Mouse (Mus musculus): ENCODE measurements around the gene Baiap2. TPM values are rescaled to one million over a fixed set of nuclear protein-coding genes. Genes with fewer than 3 reads are reported as not detected.
A peak's percentile ranks its signal among the peaks of the same experiment; 100 is the strongest.

The Baiap2 gene
- polyA plus RNA-seq, 1 experiment from 2014 or later: 22.3 TPM

GRCm38 (mm10) chr11:119912845-119913244 lies 29.7 kb upstream of the Baiap2 start:
- Histone ChIP-seq H3K36me3 (peaks cover 23% of the 10 kb centered on the region), H3K4me2 (peak overlapping the region; percentile 92), H3K9me3 (replicated peaks) (no peaks in the 10 kb centered on the region), H3K9ac (peak overlapping the region; percentile 99), H3K27ac (peak overlapping the region; percentile 88), H3K4me3 (replicated peaks) (peak overlapping the region; percentile 99), H3K27me3 (0 out of 2 replicates have a peak, but pooled peaks cover 9% of the 10 kb centered on the region), H3K4me1 (peaks cover 53% of the 10 kb centered on the region)
- WGBS: 5% methylated on average over 7 of the region's 7 CpGs
- ATAC-seq (replicated peaks; ENCODE audit: low FRiP score): no peak

- Histone ChIP-seq H3K4me2 (peak within 1 kb of the TSS; percentile 92), H3K27ac (peak within 1 kb of the TSS; percentile 88), H3K4me3 (replicated peaks) (peak within 1 kb of the TSS; percentile 99), H3K27me3 (0 out of 2 replicates have a peak, but pooled peaks cover 3% of the 10 kb centered on the region), H3K9me3 (replicated peaks) (no peaks in the 10 kb centered on the region), H3K4me1 (peaks cover 53% of the 10 kb centered on the region), H3K36me3 (peaks cover 28% of the 10 kb centered on the region), H3K9ac (peak within 1 kb of the TSS; percentile 99)
- peak; percentile 72 for ATAC-seq (replicated peaks; ENCODE audit: low FRiP score)
- WGBS: under 1% methylated on average over 48 of the region's 48 CpGs
These were observed 29.1 kb upstream of the Baiap2 start, which contains the start of gene Chmp6 for GRCm38 (mm10) chr11:119913291-119913934. TSS of gene Chmp6 (plus strand) at chr11:119913441.

GRCm38 (mm10) chr11:119913935-119914314 lies 28.6 kb upstream of the Baiap2 start:
- Histone ChIP-seq H3K9me3 (replicated peaks) (no peaks in the 10 kb centered on the region), H3K27me3 (no peaks in the 10 kb centered on the region), H3K36me3 (peaks cover 34% of the 10 kb centered on the region), H3K9ac (peak overlapping the region; percentile 99), H3K4me2 (peak overlapping the region; percentile 92), H3K27ac (peak overlapping the region; percentile 88), H3K4me1 (peaks cover 52% of the 10 kb centered on the region), H3K4me3 (replicated peaks) (peak overlapping the region; percentile 99)
- no peak for ATAC-seq (replicated peaks; ENCODE audit: low FRiP score)
- under 1% methylated on average over 26 of the region's 26 CpGs for WGBS

GRCm38 (mm10) chr11:119914381-119914780 lies 28.2 kb upstream of the Baiap2 start:
- H3K9ac ChIP-seq: peak overlapping the region; percentile 99
- ATAC-seq (replicated peaks; ENCODE audit: low FRiP score): no peak
- no peaks in the 10 kb centered on the region for H3K27me3 ChIP-seq
- WGBS: 19% methylated on average over 4 of the region's 4 CpGs
- peak overlapping the region; percentile 88 for H3K27ac ChIP-seq
- H3K9me3 ChIP-seq (replicated peaks): no peaks in the 10 kb centered on the region
- H3K4me3 ChIP-seq (replicated peaks): peak overlapping the region; percentile 99
- peaks cover 48% of the 10 kb centered on the region for H3K4me1 ChIP-seq
- peak overlapping the region; percentile 92 for H3K4me2 ChIP-seq
- peaks cover 38% of the 10 kb centered on the region for H3K36me3 ChIP-seq

- H3K4me1 ChIP-seq: peaks cover 42% of the 10 kb centered on the region
- peak overlapping the region; percentile 92 for H3K4me2 ChIP-seq
- H3K9me3 ChIP-seq (replicated peaks): no peaks in the 10 kb centered on the region
- 78% methylated on average over 9 of the region's 9 CpGs for WGBS
- H3K27me3 ChIP-seq: no peaks in the 10 kb centered on the region
- peak overlapping the region; percentile 99 for H3K4me3 ChIP-seq (replicated peaks)
- peaks cover 50% of the 10 kb centered on the region for H3K36me3 ChIP-seq
- no peak for ATAC-seq (replicated peaks; ENCODE audit: low FRiP score)
- peak overlapping the region; percentile 81 for H3K27ac ChIP-seq
- H3K9ac ChIP-seq: 0 out of 2 replicates have a peak overlapping the region, but pooled peaks have one; percentile 17
These were observed 26.9 kb upstream of the Baiap2 start for GRCm38 (mm10) chr11:119915666-119916065.

GRCm38 (mm10) chr11:119916102-119916790 lies 26.3 kb upstream of the Baiap2 start:
- H3K4me3 ChIP-seq (replicated peaks): peak overlapping the region; percentile 99; the same call in 1 of the 2 replicates
- peak overlapping the region; percentile 92 for H3K4me2 ChIP-seq
- 74% methylated on average over 15 of the region's 15 CpGs for WGBS
- no peaks in the 10 kb centered on the region for H3K9me3 ChIP-seq (replicated peaks)
- H3K27me3 ChIP-seq: no peaks in the 10 kb centered on the region
- H3K36me3 ChIP-seq: peaks cover 50% of the 10 kb centered on the region
- H3K9ac ChIP-seq: 0 out of 2 replicates have a peak overlapping the region, but pooled peaks have one; percentile 17
- peaks cover 42% of the 10 kb centered on the region for H3K4me1 ChIP-seq
- peak; percentile 61 for ATAC-seq (replicated peaks; ENCODE audit: low FRiP score)
- H3K27ac ChIP-seq: peak overlapping the region; percentile 81

- Histone ChIP-seq H3K27me3 (no peaks in the 10 kb centered on the region), H3K27ac (peak overlapping the region; percentile 81), H3K9ac (no peak overlapping the region), H3K9me3 (replicated peaks) (no peaks in the 10 kb centered on the region), H3K36me3 (peaks cover 50% of the 10 kb centered on the region), H3K4me3 (replicated peaks) (no peak overlapping the region), H3K4me2 (peak overlapping the region; percentile 92; the same call in 1 of the 2 replicates), H3K4me1 (peaks cover 44% of the 10 kb centered on the region)
- no peak for ATAC-seq (replicated peaks; ENCODE audit: low FRiP score)
- 89% methylated on average over 21 of the region's 21 CpGs for WGBS
These were observed 25.6 kb upstream of the Baiap2 start for GRCm38 (mm10) chr11:119916834-119917469.

GRCm38 (mm10) chr11:119918521-119918920 lies 24.0 kb upstream of the Baiap2 start:
- Histone ChIP-seq H3K4me3 (replicated peaks) (no peak overlapping the region), H3K27me3 (no peaks in the 10 kb centered on the region)
- WGBS: 89% methylated on average over 7 of the region's 7 CpGs

GRCm38 (mm10) chr11:119919432-119919831 lies 23.1 kb upstream of the Baiap2 start:
- WGBS: 95% methylated on average over 4 of the region's 4 CpGs
- Histone ChIP-seq H3K4me1 (peaks cover 31% of the 10 kb centered on the region), H3K27ac (no peak overlapping the region), H3K9me3 (replicated peaks) (no peaks in the 10 kb centered on the region), H3K9ac (no peak overlapping the region), H3K4me3 (replicated peaks) (no peak overlapping the region), H3K36me3 (peaks cover 50% of the 10 kb centered on the region), H3K27me3 (no peaks in the 10 kb centered on the region), H3K4me2 (no peak overlapping the region)
- no peak for ATAC-seq (replicated peaks; ENCODE audit: low FRiP score)

More at GRCm38 (mm10) chr11:119918521-119918920, 24.0 kb upstream of the Baiap2 start:
- Histone ChIP-seq H3K27ac (no peak overlapping the region), H3K9me3 (replicated peaks) (no peaks in the 10 kb centered on the region), H3K36me3 (peaks cover 50% of the 10 kb centered on the region), H3K4me1 (peaks cover 35% of the 10 kb centered on the region), H3K4me2 (no peak overlapping the region), H3K9ac (no peak overlapping the region)
- ATAC-seq (replicated peaks; ENCODE audit: low FRiP score): no peak

- 66% methylated on average over 8 of the region's 8 CpGs for WGBS
- no peak overlapping the region for H3K27ac ChIP-seq
- H3K4me1 ChIP-seq: peaks cover 27% of the 10 kb centered on the region
- H3K9me3 ChIP-seq (replicated peaks): no peaks in the 10 kb centered on the region
- H3K27me3 ChIP-seq: no peaks in the 10 kb centered on the region
- no peak for ATAC-seq (replicated peaks; ENCODE audit: low FRiP score)
- no peak overlapping the region for H3K9ac ChIP-seq
- H3K4me3 ChIP-seq (replicated peaks): no peak overlapping the region
- H3K4me2 ChIP-seq: no peak overlapping the region
- H3K36me3 ChIP-seq: peaks cover 50% of the 10 kb centered on the region
These were observed 22.7 kb upstream of the Baiap2 start for GRCm38 (mm10) chr11:119919897-119920296.

GRCm38 (mm10) chr11:119920668-119921067 lies 21.9 kb upstream of the Baiap2 start:
- peaks cover 47% of the 10 kb centered on the region for H3K36me3 ChIP-seq
- WGBS: 93% methylated on average over 5 of the region's 5 CpGs
- H3K27ac ChIP-seq: no peak overlapping the region
- H3K4me3 ChIP-seq (replicated peaks): no peak overlapping the region
- H3K9ac ChIP-seq: no peak overlapping the region
- ATAC-seq (replicated peaks; ENCODE audit: low FRiP score): no peak
- H3K9me3 ChIP-seq (replicated peaks): no peaks in the 10 kb centered on the region
- H3K27me3 ChIP-seq: no peaks in the 10 kb centered on the region
- no peak overlapping the region for H3K4me2 ChIP-seq
- H3K4me1 ChIP-seq: peaks cover 19% of the 10 kb centered on the region

- H3K4me2 ChIP-seq: no peak overlapping the region
- H3K27ac ChIP-seq: no peak overlapping the region
- ATAC-seq (replicated peaks; ENCODE audit: low FRiP score): no peak
- peaks cover 12% of the 10 kb centered on the region; the same call in 1 of the 2 replicates for H3K4me1 ChIP-seq
- H3K4me3 ChIP-seq (replicated peaks): no peak overlapping the region
- 69% methylated on average over 5 of the region's 5 CpGs for WGBS
- H3K9me3 ChIP-seq (replicated peaks): no peaks in the 10 kb centered on the region
- no peaks in the 10 kb centered on the region for H3K27me3 ChIP-seq
- H3K36me3 ChIP-seq: peaks cover 4% of the 10 kb centered on the region; the same call in 1 of the 2 replicates
- no peak overlapping the region for H3K9ac ChIP-seq
These were observed 17.4 kb upstream of the Baiap2 start for GRCm38 (mm10) chr11:119925176-119925575.

Measured in kidney, embryonic 15.5 days (tissue).